Mouse (Mus musculus): ENCODE results near the gene Ttc23.

Ttc23 gene

GRCm38 (mm10) chr7:67695906-67696305 is 48.7 kb downstream of the Ttc23 start:
- no peak for DNase-seq (ENCODE audit: low spot score)

DNA sequence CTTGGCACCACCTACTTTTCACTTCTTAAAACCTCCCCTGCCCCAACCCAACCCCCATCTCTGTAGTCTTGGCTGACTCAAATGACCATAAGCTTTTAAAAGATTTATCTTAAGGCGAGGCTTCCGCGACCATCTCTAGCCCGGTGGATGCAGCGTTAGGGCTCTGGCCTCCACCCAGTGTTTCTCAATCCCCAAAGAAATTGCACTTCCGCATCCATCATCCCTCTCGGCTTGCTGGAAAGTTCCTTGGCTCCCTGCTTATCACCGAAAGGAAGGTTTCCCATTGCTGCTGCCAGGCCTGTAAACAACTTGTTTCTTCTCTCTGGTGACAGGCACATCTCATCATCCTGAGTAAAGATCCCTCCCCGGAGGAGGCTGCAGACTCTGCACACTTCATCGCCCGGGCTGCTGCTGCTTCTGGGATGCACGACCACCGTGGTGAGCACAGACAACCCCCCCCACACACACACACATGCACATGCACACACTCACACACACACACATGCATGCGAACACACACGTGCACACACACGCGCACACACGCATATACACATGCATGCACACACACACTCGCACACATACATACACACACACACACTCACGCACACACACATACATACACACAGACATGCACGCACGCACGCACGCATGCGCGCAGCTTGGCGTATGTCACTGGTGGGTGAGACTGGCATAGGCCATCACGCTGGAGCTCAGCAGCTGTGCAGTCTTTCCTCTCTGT is 50.9 kb downstream of the Ttc23 start:
- DNase-seq (ENCODE audit: low spot score), result no peak

GRCm38 (mm10) chr7:67699301-67699700 is 52.1 kb downstream of the Ttc23 start:
- DNase-seq (ENCODE audit: low spot score), result no peak

GRCm38 (mm10) chr7:67700846-67701245 is 53.6 kb downstream of the Ttc23 start:
- DNase-seq (ENCODE audit: low spot score), result peak; percentile 39

GRCm38 (mm10) chr7:67701252-67701914 is 54.2 kb downstream of the Ttc23 start:
- DNase-seq (ENCODE audit: low spot score), result no peak

- DNase-seq (ENCODE audit: low spot score), result no peak
Measured at GRCm38 (mm10) chr7:67708160-67708559, 61.0 kb downstream of the Ttc23 start.

- DNase-seq (ENCODE audit: low spot score), result no peak
Measured at GRCm38 (mm10) chr7:67710216-67710615, 63.0 kb downstream of the Ttc23 start.

- DNase-seq (ENCODE audit: low spot score), result peak; percentile 81
Measured at GRCm38 (mm10) chr7:67713820-67714510, 66.8 kb downstream of the Ttc23 start.

DNA sequence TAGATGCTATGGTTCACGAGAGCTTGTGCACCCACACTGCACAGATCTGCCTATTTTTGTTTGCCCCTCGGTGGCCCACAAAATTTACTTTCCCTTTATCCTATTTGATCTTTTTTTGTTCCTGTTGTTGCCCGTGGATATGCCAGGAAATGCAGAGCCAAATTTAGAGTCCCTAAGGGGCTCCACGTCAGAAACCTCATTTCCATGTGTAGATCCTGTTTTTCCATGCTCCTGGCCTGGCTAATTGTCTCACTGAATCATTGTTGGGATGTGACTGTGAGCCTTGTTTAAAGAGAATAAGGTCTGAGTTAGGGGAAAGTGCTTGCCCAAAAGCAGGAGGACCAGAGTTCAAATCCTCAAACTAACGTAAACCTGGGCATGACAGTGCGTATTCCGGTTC is 68.0 kb downstream of the Ttc23 start:
- DNase-seq (ENCODE audit: low spot score), result peak; percentile 53

DNA sequence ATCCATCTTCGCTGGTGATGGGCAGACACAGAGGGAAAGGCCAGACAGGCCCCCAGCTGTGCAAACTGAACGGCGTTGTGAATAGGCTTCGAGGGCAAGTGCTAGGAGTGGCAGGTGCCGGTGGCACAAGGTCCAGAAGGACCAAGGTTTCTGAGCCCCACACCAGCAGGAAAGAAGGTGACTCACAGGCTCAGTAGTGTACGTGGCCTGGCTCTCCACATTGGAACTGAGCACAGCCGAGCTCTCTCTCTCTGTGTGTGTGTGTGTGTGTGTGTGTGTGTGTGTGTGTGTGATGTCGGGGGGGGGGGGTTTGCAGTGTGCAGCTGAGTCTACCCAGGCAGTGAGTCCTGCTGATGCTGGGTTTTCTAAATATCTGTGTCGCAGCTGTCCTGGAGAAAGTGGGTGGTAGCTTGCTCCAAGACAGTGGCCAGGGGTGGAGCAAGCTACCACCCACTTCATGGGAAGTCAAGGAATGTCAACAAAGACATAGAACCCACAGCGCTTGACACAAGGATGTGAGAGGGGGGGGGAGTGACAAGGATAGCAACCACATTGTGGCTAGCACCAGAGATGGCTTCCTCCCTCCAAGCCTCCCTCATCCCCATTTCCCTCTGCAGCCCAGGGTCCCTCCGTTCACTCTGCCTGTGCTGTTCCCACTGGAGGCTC is 69.1 kb downstream of the Ttc23 start:
- no peak for DNase-seq (ENCODE audit: low spot score)

GRCm38 (mm10) chr7:67716925-67717324 is 69.7 kb downstream of the Ttc23 start:
- DNase-seq (ENCODE audit: low spot score), result no peak

- DNase-seq (ENCODE audit: low spot score), result no peak
Measured at GRCm38 (mm10) chr7:67717520-67717919, 70.3 kb downstream of the Ttc23 start.

- DNase-seq (ENCODE audit: low spot score), result peak; percentile 25
Measured at GRCm38 (mm10) chr7:67718804-67719203, 71.6 kb downstream of the Ttc23 start.

GRCm38 (mm10) chr7:67722163-67722562 is 75.0 kb downstream of the Ttc23 start:
- no peak for DNase-seq (ENCODE audit: low spot score)

DNA sequence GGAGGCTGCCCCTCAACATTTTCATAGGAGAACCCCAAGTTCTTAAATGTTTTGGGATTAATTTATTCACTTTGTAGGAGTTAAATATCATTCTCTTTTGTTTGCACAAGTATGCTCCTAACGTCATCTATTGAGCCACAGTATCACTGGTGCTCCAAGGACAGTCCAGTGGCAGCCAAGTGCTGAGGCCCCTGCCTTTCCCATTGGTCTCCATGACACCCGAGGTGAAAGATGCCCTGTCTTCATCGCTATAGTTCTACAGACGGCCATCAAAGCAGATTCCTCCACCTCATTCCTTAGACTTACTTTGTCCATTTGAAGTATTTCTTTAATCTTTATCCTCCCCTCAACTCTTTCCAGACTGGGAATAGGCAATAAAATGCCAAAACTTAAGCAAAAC is 77.3 kb downstream of the Ttc23 start:
- DNase-seq (ENCODE audit: low spot score), result no peak

GRCm38 (mm10) chr7:67725016-67725415 is 77.8 kb downstream of the Ttc23 start:
- DNase-seq (ENCODE audit: low spot score), result no peak

DNA sequence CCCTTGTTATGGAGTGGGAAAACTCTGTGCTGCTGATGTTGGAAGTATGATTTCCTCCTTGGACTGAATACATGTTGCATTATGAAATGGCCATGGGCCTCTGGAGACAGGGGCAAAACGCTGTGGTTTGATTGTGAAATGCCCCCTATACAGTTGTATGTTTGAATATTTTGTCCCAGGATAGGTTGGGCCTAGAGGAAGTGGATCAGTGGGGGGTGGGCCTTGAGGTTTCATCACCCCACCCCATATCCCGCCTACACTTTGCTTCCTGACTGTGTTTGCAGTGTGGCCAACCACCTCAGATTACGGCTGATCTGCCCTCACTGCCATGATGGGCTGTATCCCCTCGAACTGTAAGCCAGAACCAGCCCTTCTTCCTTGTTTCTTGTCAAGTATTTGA is 81.0 kb downstream of the Ttc23 start:
- DNase-seq (ENCODE audit: low spot score), result no peak

DNA sequence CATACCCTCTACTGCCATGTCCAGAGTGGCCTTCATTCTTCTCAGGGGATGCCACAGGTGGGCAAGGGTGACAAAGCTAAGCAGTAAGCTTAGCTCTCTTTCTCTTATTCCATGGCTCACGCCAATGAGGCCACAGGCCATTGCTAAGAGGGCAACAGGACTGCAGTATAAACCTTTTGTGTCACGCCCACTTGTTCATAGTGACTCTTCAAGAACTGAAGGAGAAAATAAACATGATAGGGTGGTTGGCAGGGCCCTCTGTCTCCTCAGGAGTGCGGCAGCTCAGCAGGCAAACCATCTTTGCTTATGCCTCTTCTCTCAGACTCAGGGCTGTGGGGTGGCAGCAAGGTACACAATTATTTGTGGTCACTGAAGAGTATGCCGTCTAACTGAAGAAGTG is 81.6 kb downstream of the Ttc23 start:
- no peak for DNase-seq (ENCODE audit: low spot score)

GRCm38 (mm10) chr7:67730431-67731110 is 83.4 kb downstream of the Ttc23 start:
- no peak for DNase-seq (ENCODE audit: low spot score)

GRCm38 (mm10) chr7:67732276-67732675 is 85.1 kb downstream of the Ttc23 start:
- DNase-seq (ENCODE audit: low spot score), result no peak

DNA sequence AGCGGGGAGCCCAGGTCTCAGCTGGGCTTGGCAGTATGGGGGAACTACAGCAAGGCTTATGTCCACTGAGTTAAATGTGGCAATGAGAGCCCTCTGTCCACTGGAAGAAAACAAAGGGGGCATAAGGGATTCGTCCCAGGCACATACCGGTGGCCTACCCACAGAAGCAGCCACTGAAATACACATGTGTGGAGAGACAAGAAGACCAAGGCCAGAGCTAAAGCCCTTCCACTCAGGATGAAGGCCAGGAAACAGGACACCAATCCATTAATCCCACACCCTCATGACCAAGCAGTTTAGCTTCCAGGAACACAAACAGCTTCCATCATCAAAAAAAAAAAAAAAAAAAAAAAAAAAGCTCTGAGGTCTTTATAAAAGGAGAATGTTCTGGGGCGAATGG is 93.2 kb downstream of the Ttc23 start:
- DNase-seq (ENCODE audit: low spot score), result no peak

DNA sequence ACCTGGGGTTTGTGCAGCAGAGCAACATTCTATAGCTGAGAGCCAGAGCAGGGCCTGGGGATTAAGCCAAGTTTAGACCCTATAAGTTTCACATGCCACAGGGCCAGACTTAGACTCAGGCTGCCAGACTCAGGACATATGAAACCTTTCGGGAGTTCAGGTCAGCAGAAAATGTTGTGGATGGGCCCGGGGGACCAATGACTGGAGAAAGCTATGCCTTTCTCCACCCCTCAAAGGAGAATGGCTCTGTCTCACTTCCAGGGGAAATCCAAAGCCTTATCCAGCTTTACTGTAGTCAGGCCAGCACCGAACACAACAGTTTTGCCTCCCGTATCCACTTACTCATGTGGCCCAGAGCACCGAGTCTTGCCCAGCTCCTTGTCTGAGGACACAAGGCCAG is 93.6 kb downstream of the Ttc23 start:
- no peak for DNase-seq (ENCODE audit: low spot score)
